In genomic region chr9:22411002-22411857, GRCm38 (mm10) we compare ENCODE assay signal across 8 mouse cellular contexts. TPM values are rescaled to one million over a fixed set of nuclear protein-coding genes. Genes with fewer than 3 reads are reported as not detected.
DNase-seq lines count a peak whose midpoint lies in the region; ATAC-seq and TF ChIP-seq lines count a peak whose summit lies in the region.

Gene 9530077C05Rik, plus strand, starts transcription at chr9:22411513.

- no peaks in the 10 kb centered on the region for H3K27me3 ChIP-seq in G1E (ENCODE audit: insufficient read depth, low read length)
- no peaks in the 10 kb centered on the region for H3K27me3 ChIP-seq in forebrain, embryonic 15.5 days
- H3K27me3 ChIP-seq in liver, postnatal 0 days (ENCODE audit: insufficient read depth, low read length), result no peaks in the 10 kb centered on the region
- no peaks in the 10 kb centered on the region for H3K27me3 ChIP-seq in neural tube, embryonic 13.5 days

- intact Hi-C loops in heart, postnatal 25 days (cut with DNase I), result loop anchor here (5.0 kb wide), 2 partner anchors 179 to 254 kb away; partner anchors contain the start of gene Pigyl

- H3K9ac ChIP-seq in forebrain, embryonic 15.5 days (replicated peaks), result peak within 1 kb of the TSS; percentile 75
- peak within 1 kb of the TSS; percentile 54; the same call in 1 of the 2 replicates for H3K9ac ChIP-seq in liver, postnatal 0 days (replicated peaks)
- peak within 1 kb of the TSS; percentile 76 for H3K9ac ChIP-seq in neural tube, embryonic 13.5 days

- ATAC-seq in G1E (ENCODE audit: extremely low read depth, insufficient number of reproducible peaks, low FRiP score, poor library complexity, severe bottlenecking), result peak; percentile 98
- peak; percentile 99 for ATAC-seq in forebrain, embryonic 15.5 days (replicated peaks)
- peak; percentile 99 for ATAC-seq in liver, postnatal 0 days
- ATAC-seq in neural tube, embryonic 13.5 days (ENCODE audit: low read depth), result peak; percentile 99

- peak; percentile 81 for DNase-seq in G1E (ENCODE audit: low spot score)
- peak; percentile 98 for DNase-seq in cerebellum, adult 11-12 months
- DNase-seq in heart, postnatal 25 days (ENCODE audit: low spot score), result peak; percentile 93
- DNase-seq in layer of hippocampus, adult 11-12 months (ENCODE audit: low spot score), result peak; percentile 99
- DNase-seq in liver, postnatal 0 days, result peak; percentile 95
- peak; percentile 97 for DNase-seq in telencephalon, adult 2 months (ENCODE audit: low read depth, low spot score)

- no peak for TF ChIP-seq EP300 in liver, postnatal 0 days (IDR thresholded peaks at IDR 0.05; ENCODE audit: low read depth)

- peak within 1 kb of the TSS; percentile 60 for H3K4me2 ChIP-seq in forebrain, embryonic 15.5 days (replicated peaks)
- H3K4me2 ChIP-seq in liver, postnatal 0 days (ENCODE audit: low read depth, low read length), result peak within 1 kb of the TSS; percentile 85
- H3K4me2 ChIP-seq in neural tube, embryonic 13.5 days, result peak within 1 kb of the TSS; percentile 67

- peaks cover 15% of the 10 kb centered on the region for H3K36me3 ChIP-seq in G1E (replicated peaks)
- no peaks in the 10 kb centered on the region for H3K36me3 ChIP-seq in forebrain, embryonic 15.5 days
- H3K36me3 ChIP-seq in liver, postnatal 0 days (replicated peaks; ENCODE audit: insufficient read depth, low read length), result no peaks in the 10 kb centered on the region
- H3K36me3 ChIP-seq in neural tube, embryonic 13.5 days, result no peaks in the 10 kb centered on the region

- H3K4me1 ChIP-seq in G1E (ENCODE audit: insufficient read depth, low read depth, low read length), result peaks cover 41% of the 10 kb centered on the region
- H3K4me1 ChIP-seq in forebrain, embryonic 15.5 days, result peaks cover 3% of the 10 kb centered on the region; the same call in 1 of the 2 replicates
- peaks cover 3% of the 10 kb centered on the region; the same call in 1 of the 2 replicates for H3K4me1 ChIP-seq in liver, postnatal 0 days (ENCODE audit: insufficient read depth)
- no peaks in the 10 kb centered on the region for H3K4me1 ChIP-seq in neural tube, embryonic 13.5 days (replicated peaks)

- H3K27ac ChIP-seq in forebrain, embryonic 15.5 days (replicated peaks), result peak within 1 kb of the TSS; percentile 54
- no peak within 1 kb of the TSS for H3K27ac ChIP-seq in liver, postnatal 0 days (ENCODE audit: low read depth)
- H3K27ac ChIP-seq in neural tube, embryonic 13.5 days (replicated peaks), result peak within 1 kb of the TSS; percentile 77

- H3K9me3 ChIP-seq in G1E (replicated peaks), result no peaks in the 10 kb centered on the region
- H3K9me3 ChIP-seq in forebrain, embryonic 15.5 days, result no peaks in the 10 kb centered on the region
- H3K9me3 ChIP-seq in liver, postnatal 0 days (ENCODE audit: low read length), result no peaks in the 10 kb centered on the region
- no peaks in the 10 kb centered on the region for H3K9me3 ChIP-seq in neural tube, embryonic 13.5 days

- TF ChIP-seq CTCF in G1E (IDR thresholded peaks at IDR 0.05; ENCODE audit: low read depth, low read length), result peak; percentile 50
- TF ChIP-seq CTCF in liver, postnatal 0 days (IDR thresholded peaks at IDR 0.05; ENCODE audit: low read depth), result peak; percentile 96

- under 1% methylated on average over 43 of the region's 43 CpGs for WGBS in forebrain, embryonic 15.5 days
- under 1% methylated on average over 43 of the region's 43 CpGs for WGBS in liver, postnatal 0 days (ENCODE audit: insufficient replicate concordance)
- WGBS in neural tube, embryonic 13.5 days, result under 1% methylated on average over 43 of the region's 43 CpGs

- H3K4me3 ChIP-seq in G1E (ENCODE audit: low read depth, low read length), result peak within 1 kb of the TSS; percentile 90
- H3K4me3 ChIP-seq in forebrain, embryonic 15.5 days, result peak within 1 kb of the TSS; percentile 63
- peak within 1 kb of the TSS; percentile 58 for H3K4me3 ChIP-seq in liver, postnatal 0 days (ENCODE audit: low read depth, low read length)
- peak within 1 kb of the TSS; percentile 52 for H3K4me3 ChIP-seq in neural tube, embryonic 13.5 days

RNA-seq across cellular contexts. Expression of gene 9530077C05Rik, which starts in this region (rescaled TPM):
- total RNA-seq in G1E (2014; fragmentation: Nextera tagmentation) (5.1 and 10.3 TPM in 2 replicates), G1E (2017) (6.8 and 7.9 TPM in 2 replicates)
- 1.3 and 1.8 TPM in 2 replicates for polyA plus RNA-seq in G1E (2012)
- 10.9 and 13.1 TPM in 2 replicates for polyA plus RNA-seq in forebrain, embryonic 15.5 days (2015; fragmentation: Nextera tagmentation; extraction: Ambion mirVana)
- under 1 TPM; 0.70 to 0.92 TPM for total RNA-seq in heart, postnatal 25 days (2021)
- polyA plus RNA-seq in liver, postnatal 0 days (2015; fragmentation: Nextera tagmentation; extraction: Ambion mirVana), result 1.2 and 1.6 TPM in 2 replicates
- polyA plus RNA-seq in neural tube, embryonic 13.5 days (2015; fragmentation: Nextera tagmentation; extraction: Ambion mirVana), result 5.4 and 8.9 TPM in 2 replicates

Comparison
In these comparisons a context has a peak if more than half of its experiments do, and no peak if none do; other contexts are left out.
1. Peak in DNase-seq in heart, postnatal 25 days; RNA of the gene not detected or under 1 TPM.